Comparison of ENCODE assay signal across 26 mouse cellular contexts in the genomic region with DNA sequence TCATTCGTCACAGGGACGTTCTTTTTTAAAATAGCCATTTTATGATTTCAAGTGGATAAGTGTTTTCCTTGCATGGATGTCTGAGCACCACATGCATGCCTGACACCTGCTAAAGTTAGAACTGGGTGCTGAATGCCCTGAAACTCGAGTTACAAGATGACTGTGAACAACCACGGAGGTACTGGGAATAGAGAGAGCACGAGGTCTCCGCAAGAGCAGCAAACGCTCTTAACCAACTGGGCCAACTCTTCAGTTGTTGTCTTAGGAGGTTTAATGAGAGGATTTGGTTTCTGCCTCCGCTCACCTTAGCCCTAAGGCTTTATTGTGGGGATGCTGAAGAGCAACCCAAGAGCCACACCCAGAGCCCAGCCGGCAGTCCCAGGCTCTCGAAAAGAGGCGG. TPM values are rescaled to one million over a fixed set of nuclear protein-coding genes. Genes with fewer than 3 reads are reported as not detected.
DNase-seq lines count a peak whose midpoint lies in the region; ATAC-seq and TF ChIP-seq lines count a peak whose summit lies in the region.
"Had no signal": no experiment of that assay in that cellular context is flagged by ENCODE, and none has a peak within 500 bp of the region (broad histone marks: within the 10 kb centered on the region; RNA-seq: fewer than 3 reads in every experiment).

No protein-coding gene starts in this region.

- no peak overlapping the region for H3K4me3 ChIP-seq in heart, embryonic 11.5 days (ENCODE audit: low read depth, low read length)
- peak overlapping the region; percentile 61 for H3K4me3 ChIP-seq in E14TG2a.4 (replicated peaks; ENCODE audit: low read length)
- H3K4me3 ChIP-seq in liver, embryonic 12.5 days: no peak overlapping the region
- H3K4me3 ChIP-seq in forebrain, embryonic 10.5 days: no peak overlapping the region
- H3K4me3 ChIP-seq: embryonic facial prominence, embryonic 12.5 days; neural tube, embryonic 12.5 days had no signal

- no peak for ATAC-seq in heart, embryonic 11.5 days (replicated peaks; ENCODE audit: insufficient number of reproducible peaks, low FRiP score, low TSS enrichment)
- ATAC-seq in liver, embryonic 12.5 days: no peak
- ATAC-seq in megakaryocyte, adult 5-6 weeks (ENCODE audit: poor library complexity, severe bottlenecking): no peak
- ATAC-seq: forebrain, postnatal 0 days; hindbrain, postnatal 0 days had no signal

- H3K27me3 ChIP-seq in heart, embryonic 11.5 days (ENCODE audit: control insufficient read depth, insufficient read depth, low read length): no peaks in the 10 kb centered on the region
- no peaks in the 10 kb centered on the region for H3K27me3 ChIP-seq in E14TG2a.4 (ENCODE audit: insufficient read depth, low read length)
- no peaks in the 10 kb centered on the region for H3K27me3 ChIP-seq in liver, embryonic 12.5 days (replicated peaks)
- H3K27me3 ChIP-seq in forebrain, embryonic 10.5 days (ENCODE audit: poor library complexity, severe bottlenecking): peaks cover 50% of the 10 kb centered on the region

- no peak for TF ChIP-seq CTCF in E14TG2a.4 (conservative IDR thresholded peaks at IDR 0.05; ENCODE audit: low read length)

- H3K4me2 ChIP-seq in heart, embryonic 11.5 days: peak overlapping the region; percentile 50
- H3K4me2 ChIP-seq in liver, embryonic 12.5 days: peak overlapping the region; percentile 52
- H3K4me2 ChIP-seq: embryonic facial prominence, embryonic 12.5 days; neural tube, embryonic 12.5 days had no signal

- H3K27ac ChIP-seq in heart, embryonic 11.5 days (ENCODE audit: low read depth, low read length): no peak overlapping the region
- no peak overlapping the region for H3K27ac ChIP-seq in liver, embryonic 12.5 days
- no peak overlapping the region for H3K27ac ChIP-seq in forebrain, embryonic 10.5 days
- H3K27ac ChIP-seq: embryonic facial prominence, embryonic 12.5 days; hindbrain, postnatal 0 days; neural tube, embryonic 12.5 days had no signal

- DNase-seq in heart, adult 9 months (ENCODE audit: low spot score in 2 of 2): no peak
- DNase-seq in R1 (ENCODE audit: low read depth, low spot score): peak; percentile 41
- DNase-seq in forebrain, embryonic 10.5 days (ENCODE audit: extremely low spot score, low spot score): no peak
- no peak for DNase-seq in kidney, postnatal 36 days
- DNase-seq: B cell, adult 2 months; cerebellum, adult 11-12 months; forebrain, postnatal 0 days; layer of hippocampus, postnatal 36 days; lung, postnatal 14 days; right cerebral cortex, postnatal 14 days; thymus, postnatal 14 days had no signal

- peaks cover 19% of the 10 kb centered on the region for H3K4me1 ChIP-seq in heart, embryonic 11.5 days (ENCODE audit: control insufficient read depth, insufficient read depth, low read length)
- H3K4me1 ChIP-seq in E14TG2a.4 (replicated peaks; ENCODE audit: low read depth, low read length): peaks cover 57% of the 10 kb centered on the region
- peaks cover 36% of the 10 kb centered on the region for H3K4me1 ChIP-seq in liver, embryonic 12.5 days
- peaks cover 19% of the 10 kb centered on the region for H3K4me1 ChIP-seq in forebrain, embryonic 10.5 days

- no peaks in the 10 kb centered on the region for H3K9me3 ChIP-seq in heart, embryonic 11.5 days (replicated peaks; ENCODE audit: control insufficient read depth, low read length)
- no peaks in the 10 kb centered on the region for H3K9me3 ChIP-seq in E14TG2a.4 (ENCODE audit: low read length)
- no peaks in the 10 kb centered on the region for H3K9me3 ChIP-seq in liver, embryonic 12.5 days (replicated peaks)
- H3K9me3 ChIP-seq in forebrain, embryonic 10.5 days: no peaks in the 10 kb centered on the region
- H3K9me3 ChIP-seq: embryonic facial prominence, embryonic 12.5 days; neural tube, embryonic 12.5 days had no signal

- WGBS in heart, embryonic 11.5 days (ENCODE audit: insufficient replicate concordance): 51% methylated on average over 11 of the region's 11 CpGs
- 66% methylated on average over 11 of the region's 11 CpGs for WGBS in liver, embryonic 12.5 days (ENCODE audit: insufficient replicate concordance)
- WGBS in forebrain, embryonic 10.5 days: 60% methylated on average over 11 of the region's 11 CpGs

- H3K9ac ChIP-seq in heart, embryonic 11.5 days (ENCODE audit: low read depth, low read length): peak overlapping the region; percentile 49; the same call in 1 of the 2 replicates
- H3K9ac ChIP-seq in liver, embryonic 12.5 days: no peak overlapping the region
- H3K9ac ChIP-seq: embryonic facial prominence, embryonic 12.5 days; forebrain, postnatal 0 days; neural tube, embryonic 12.5 days had no signal

- H3K36me3 ChIP-seq in heart, embryonic 11.5 days (ENCODE audit: control insufficient read depth, insufficient read depth, low read length): no peaks in the 10 kb centered on the region
- no peaks in the 10 kb centered on the region for H3K36me3 ChIP-seq in E14TG2a.4 (ENCODE audit: insufficient read depth, low read length)
- no peaks in the 10 kb centered on the region for H3K36me3 ChIP-seq in liver, embryonic 12.5 days
- no peaks in the 10 kb centered on the region for H3K36me3 ChIP-seq in forebrain, embryonic 10.5 days (replicated peaks)
- H3K36me3 ChIP-seq: embryonic facial prominence, embryonic 12.5 days; neural tube, embryonic 12.5 days had no signal

RNA-seq across cellular contexts. Expression of gene Hsd17b11, which starts 3.0 kb away (rescaled TPM):
- 4.2 and 5.3 TPM in 2 replicates for polyA plus RNA-seq in heart, embryonic 11.5 days (2014; fragmentation: Nextera tagmentation; extraction: Ambion mirVana)
- 1.5 and 1.7 TPM in 2 replicates for polyA plus RNA-seq in liver, embryonic 12.5 days (2016; fragmentation: Nextera tagmentation; extraction: Ambion mirVana)
- total RNA-seq in megakaryocyte, adult 5-6 weeks (2015): 81.4 and 90.7 TPM in 2 replicates
- 97.2 and 115 TPM in 2 replicates for total RNA-seq in megakaryocyte, adult 5-6 weeks (2017)
- polyA plus RNA-seq in forebrain, embryonic 10.5 days (2016; fragmentation: Nextera tagmentation; extraction: Ambion mirVana): 1.6 and 2.0 TPM in 2 replicates

RNA-seq across cellular contexts. Expression of gene Nudt9, which starts 21.3 kb away (rescaled TPM):
- 51.8 and 53.5 TPM in 2 replicates for polyA plus RNA-seq in heart, embryonic 11.5 days (2014; fragmentation: Nextera tagmentation; extraction: Ambion mirVana)
- polyA plus RNA-seq in liver, embryonic 12.5 days (2016; fragmentation: Nextera tagmentation; extraction: Ambion mirVana): 86.3 and 88.9 TPM in 2 replicates
- total RNA-seq in megakaryocyte, adult 5-6 weeks (2015): 17.9 and 22.9 TPM in 2 replicates
- 31.4 and 34.2 TPM in 2 replicates for total RNA-seq in megakaryocyte, adult 5-6 weeks (2017)
- 67.9 TPM in 2 replicates for polyA plus RNA-seq in forebrain, embryonic 10.5 days (2016; fragmentation: Nextera tagmentation; extraction: Ambion mirVana)

RNA-seq across cellular contexts. Expression of gene Hsd17b13, which starts 47.6 kb away (rescaled TPM):
- 0.20 TPM in 1 of 2 replicates, not detected in the other for polyA plus RNA-seq in heart, embryonic 11.5 days (2014; fragmentation: Nextera tagmentation; extraction: Ambion mirVana)
- polyA plus RNA-seq in liver, embryonic 12.5 days (2016; fragmentation: Nextera tagmentation; extraction: Ambion mirVana): 0.17 and 0.21 TPM in 2 replicates
- total RNA-seq in megakaryocyte, adult 5-6 weeks (2015): not detected in 2 replicates
- not detected in 2 replicates for total RNA-seq in megakaryocyte, adult 5-6 weeks (2017)
- not detected in 2 replicates for polyA plus RNA-seq in forebrain, embryonic 10.5 days (2016; fragmentation: Nextera tagmentation; extraction: Ambion mirVana)
- total RNA-seq: common myeloid progenitor, adult 5-6 weeks; forebrain, postnatal 0 days; hematopoietic stem cell, adult 5-6 weeks; hindbrain, postnatal 0 days; layer of hippocampus, postnatal 36 days; monocyte, adult 5-6 weeks had no signal
- polyA plus RNA-seq: brain, embryonic 14.5 days; embryonic facial prominence, embryonic 12.5 days; hindbrain, postnatal 0 days; kidney, embryonic 14.5 days; neural tube, embryonic 12.5 days had no signal

RNA-seq across cellular contexts. Expression of gene Gm17660, which starts 52.6 kb away (rescaled TPM):
- polyA plus RNA-seq in heart, embryonic 11.5 days (2014; fragmentation: Nextera tagmentation; extraction: Ambion mirVana): not detected in 2 replicates
- not detected in 2 replicates for polyA plus RNA-seq in liver, embryonic 12.5 days (2016; fragmentation: Nextera tagmentation; extraction: Ambion mirVana)
- not detected in 2 replicates for total RNA-seq in megakaryocyte, adult 5-6 weeks (2015)
- total RNA-seq in megakaryocyte, adult 5-6 weeks (2017): not detected in 2 replicates
- polyA plus RNA-seq in forebrain, embryonic 10.5 days (2016; fragmentation: Nextera tagmentation; extraction: Ambion mirVana): 0.31 TPM in 1 of 2 replicates, not detected in the other
- total RNA-seq: adrenal gland, postnatal 10 days; common myeloid progenitor, adult 5-6 weeks; forebrain, postnatal 0 days; gastrocnemius, adult 18-20 months; hematopoietic stem cell, adult 5-6 weeks; layer of hippocampus, postnatal 36 days; liver, adult 2 months; monocyte, adult 5-6 weeks had no signal
- polyA plus RNA-seq: brain, embryonic 14.5 days; embryonic facial prominence, embryonic 12.5 days; kidney, embryonic 14.5 days; liver, adult 2 months; neural tube, embryonic 12.5 days had no signal
